Mouse (Mus musculus): ENCODE data around the gene Prpf19. TPM values are rescaled to one million over a fixed set of nuclear protein-coding genes. Genes with fewer than 3 reads are reported as not detected.

Prpf19 gene
- polyA plus RNA-seq, 1 experiment from 2014 or later: 38.9 TPM

DNA sequence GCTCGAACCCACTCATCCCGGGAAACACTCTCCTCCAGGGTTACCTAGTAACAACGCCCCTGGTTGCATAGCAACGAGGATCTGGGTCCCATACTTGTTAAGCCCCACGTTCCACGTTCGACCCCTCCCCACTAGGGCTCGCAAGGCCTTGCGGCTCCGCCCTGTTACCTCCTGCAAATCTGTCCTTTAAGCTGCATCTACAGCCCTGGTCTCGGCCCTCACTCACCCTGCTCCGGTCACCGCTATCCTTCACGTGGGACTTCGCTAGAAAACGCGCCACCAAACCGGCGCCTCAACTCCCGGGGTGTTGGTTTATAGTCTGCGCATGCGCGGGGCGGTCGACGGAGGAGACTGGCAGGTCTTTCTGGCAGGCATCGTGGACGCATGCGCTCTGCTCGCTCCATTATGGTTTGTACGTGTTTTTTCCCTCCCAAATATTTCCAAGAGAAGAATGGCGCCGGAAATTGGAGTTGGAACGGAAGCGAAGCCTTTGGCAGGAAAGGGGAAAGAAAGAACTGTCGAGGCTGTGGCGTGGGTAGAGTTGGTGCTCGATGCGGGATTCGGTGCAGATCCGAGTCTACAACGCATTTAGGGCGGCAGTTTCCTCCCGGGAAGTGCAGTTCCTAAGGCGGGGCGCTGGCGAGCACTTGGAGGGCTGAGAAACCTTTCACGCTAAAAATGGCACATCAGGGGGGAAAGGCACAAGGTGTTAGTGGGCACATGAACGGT lies 13.4 kb upstream of the Prpf19 start, which contains the start of gene Tmem109:
TSS of gene Tmem109 (minus strand) at position 576 of the 729 bp plus-strand sequence.
- peak; percentile 94 for ATAC-seq
- peak within 1 kb of the TSS; percentile 52 for H3K4me3 ChIP-seq (ENCODE audit: low read depth, low read length)
- no peaks in the 10 kb centered on the region for H3K36me3 ChIP-seq (ENCODE audit: control insufficient read depth, insufficient read depth, low read length)
- H3K9me3 ChIP-seq (replicated peaks; ENCODE audit: control insufficient read depth, low read length, poor library complexity, severe bottlenecking): no peaks in the 10 kb centered on the region
- H3K4me1 ChIP-seq (ENCODE audit: control insufficient read depth, insufficient read depth, low read length): peaks cover 25% of the 10 kb centered on the region
- peak within 1 kb of the TSS; percentile 76 for H3K9ac ChIP-seq (ENCODE audit: low read depth, low read length)
- peak within 1 kb of the TSS; percentile 90 for H3K4me2 ChIP-seq (ENCODE audit: low read length)
- H3K27me3 ChIP-seq (ENCODE audit: control insufficient read depth, insufficient read depth, low read depth, low read length): no peaks in the 10 kb centered on the region
- under 1% methylated on average over 49 of the region's 49 CpGs for WGBS
- H3K27ac ChIP-seq (ENCODE audit: low read length): peak within 1 kb of the TSS; percentile 98

DNA sequence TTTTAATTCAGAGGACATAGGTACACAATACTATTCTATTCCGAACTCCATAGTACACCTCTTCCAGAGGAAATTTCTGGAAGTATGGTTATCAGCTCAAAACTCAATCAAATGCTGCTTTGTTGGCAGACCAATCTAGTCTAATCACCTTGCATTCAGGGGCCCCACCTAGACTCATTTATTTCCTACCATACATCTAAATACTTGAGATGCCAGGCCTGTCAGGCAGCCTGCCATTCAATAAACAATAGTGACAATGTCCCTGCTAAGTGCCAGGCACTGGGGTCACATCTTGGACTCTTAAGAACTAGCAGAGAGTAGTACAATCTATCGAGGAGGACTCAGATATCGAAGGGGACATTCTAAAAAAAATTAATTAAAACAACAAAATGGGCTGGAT lies 2.8 kb upstream of the Prpf19 start:
- Histone ChIP-seq H3K9me3 (replicated peaks; ENCODE audit: control insufficient read depth, low read length, poor library complexity, severe bottlenecking) (no peaks in the 10 kb centered on the region), H3K27ac (ENCODE audit: low read length) (no peak overlapping the region), H3K4me1 (ENCODE audit: control insufficient read depth, insufficient read depth, low read length) (peaks cover 14% of the 10 kb centered on the region), H3K9ac (ENCODE audit: low read depth, low read length) (no peak overlapping the region), H3K36me3 (ENCODE audit: control insufficient read depth, insufficient read depth, low read length) (no peaks in the 10 kb centered on the region), H3K27me3 (ENCODE audit: control insufficient read depth, insufficient read depth, low read depth, low read length) (no peaks in the 10 kb centered on the region), H3K4me3 (ENCODE audit: low read depth, low read length) (no peak overlapping the region), H3K4me2 (ENCODE audit: low read length) (no peak overlapping the region)
- ATAC-seq: no peak
- 91% methylated on average over 3 of the region's 3 CpGs for WGBS

DNA sequence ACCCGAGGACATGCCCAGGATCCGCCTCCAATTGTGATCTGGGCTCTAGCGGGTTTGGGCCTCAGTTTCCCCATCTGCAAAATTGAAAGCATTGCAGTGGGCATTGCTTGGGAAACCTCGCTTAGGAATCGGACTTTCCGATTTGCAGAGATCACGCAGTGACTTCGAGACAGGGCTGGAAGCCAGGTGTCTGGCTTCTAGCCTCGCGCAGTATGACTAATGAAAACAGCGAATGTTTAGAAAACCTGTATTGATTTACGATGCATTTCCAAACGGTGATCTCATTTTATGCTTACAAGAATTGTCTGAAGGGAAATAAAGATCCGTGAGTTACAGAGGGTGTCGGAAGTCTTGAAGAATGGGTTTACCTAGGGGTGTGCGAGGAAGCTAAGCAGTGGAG lies 677 bp downstream of the Prpf19 start:
- H3K9ac ChIP-seq (ENCODE audit: low read depth, low read length): peak overlapping the region; percentile 93

DNA sequence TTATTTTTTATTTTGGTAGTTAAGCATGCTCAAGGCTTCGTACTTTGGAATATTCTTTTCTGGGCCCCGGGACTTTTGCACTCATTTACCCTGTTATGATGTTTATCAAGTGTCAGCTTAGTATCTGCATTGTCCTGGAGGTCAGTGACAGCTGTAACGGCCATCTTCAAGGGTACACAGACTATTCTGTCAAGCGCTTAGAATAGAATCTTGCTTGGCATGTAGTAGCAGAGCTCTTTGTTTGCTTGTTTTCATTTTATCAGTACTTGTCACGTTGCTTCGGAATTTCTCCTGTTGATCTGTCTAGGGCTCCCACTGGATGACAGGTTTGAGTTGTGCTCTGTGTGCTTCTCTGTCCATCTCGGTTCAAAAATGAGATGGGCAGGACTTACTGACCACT lies 1.8 kb downstream of the Prpf19 start:
- no peak overlapping the region for H3K27ac ChIP-seq (ENCODE audit: low read length)
- WGBS: 86% methylated on average over 7 of the region's 7 CpGs
- ATAC-seq: no peak

More for the DNA sequence above, 677 bp downstream of the Prpf19 start:
- H3K36me3 ChIP-seq (ENCODE audit: control insufficient read depth, insufficient read depth, low read length): peaks cover 24% of the 10 kb centered on the region
- peaks cover 14% of the 10 kb centered on the region for H3K4me1 ChIP-seq (ENCODE audit: control insufficient read depth, insufficient read depth, low read length)
- H3K27me3 ChIP-seq (ENCODE audit: control insufficient read depth, insufficient read depth, low read depth, low read length): no peaks in the 10 kb centered on the region
- H3K27ac ChIP-seq (ENCODE audit: low read length): peak overlapping the region; percentile 91
- peak overlapping the region; percentile 89 for H3K4me3 ChIP-seq (ENCODE audit: low read depth, low read length)
- H3K4me2 ChIP-seq (ENCODE audit: low read length): peak overlapping the region; percentile 93
- peak; percentile 11; the same call in 1 of the 2 replicates for ATAC-seq
- WGBS: 3% methylated on average over 16 of the region's 16 CpGs
- no peaks in the 10 kb centered on the region for H3K9me3 ChIP-seq (replicated peaks; ENCODE audit: control insufficient read depth, low read length, poor library complexity, severe bottlenecking)

DNA sequence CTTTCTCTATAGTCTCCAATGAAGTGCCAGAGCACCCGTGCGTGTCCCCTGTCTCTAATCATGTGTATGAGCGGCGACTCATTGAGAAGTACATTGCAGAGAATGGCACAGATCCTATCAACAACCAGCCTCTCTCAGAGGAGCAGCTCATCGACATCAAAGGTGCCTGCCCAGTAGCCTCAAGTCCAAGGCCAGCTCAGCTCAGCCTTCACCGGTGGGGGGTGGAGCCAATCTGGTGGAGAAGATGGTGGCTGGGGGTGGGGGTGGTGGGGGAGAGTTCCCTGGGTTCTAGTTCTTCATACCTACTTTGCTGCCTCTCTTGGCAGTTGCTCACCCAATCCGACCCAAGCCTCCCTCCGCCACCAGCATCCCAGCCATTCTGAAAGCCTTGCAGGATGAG lies 2.5 kb downstream of the Prpf19 start:
- no peak for ATAC-seq
- no peak overlapping the region for H3K4me3 ChIP-seq (ENCODE audit: low read depth, low read length)

More for the DNA sequence above, 1.8 kb downstream of the Prpf19 start:
- no peak overlapping the region for H3K9ac ChIP-seq (ENCODE audit: low read depth, low read length)
- H3K9me3 ChIP-seq (replicated peaks; ENCODE audit: control insufficient read depth, low read length, poor library complexity, severe bottlenecking): no peaks in the 10 kb centered on the region
- no peak overlapping the region for H3K4me3 ChIP-seq (ENCODE audit: low read depth, low read length)
- peaks cover 14% of the 10 kb centered on the region for H3K4me1 ChIP-seq (ENCODE audit: control insufficient read depth, insufficient read depth, low read length)
- no peaks in the 10 kb centered on the region for H3K27me3 ChIP-seq (ENCODE audit: control insufficient read depth, insufficient read depth, low read depth, low read length)
- H3K36me3 ChIP-seq (ENCODE audit: control insufficient read depth, insufficient read depth, low read length): peaks cover 34% of the 10 kb centered on the region
- H3K4me2 ChIP-seq (ENCODE audit: low read length): peak overlapping the region; percentile 93

DNA sequence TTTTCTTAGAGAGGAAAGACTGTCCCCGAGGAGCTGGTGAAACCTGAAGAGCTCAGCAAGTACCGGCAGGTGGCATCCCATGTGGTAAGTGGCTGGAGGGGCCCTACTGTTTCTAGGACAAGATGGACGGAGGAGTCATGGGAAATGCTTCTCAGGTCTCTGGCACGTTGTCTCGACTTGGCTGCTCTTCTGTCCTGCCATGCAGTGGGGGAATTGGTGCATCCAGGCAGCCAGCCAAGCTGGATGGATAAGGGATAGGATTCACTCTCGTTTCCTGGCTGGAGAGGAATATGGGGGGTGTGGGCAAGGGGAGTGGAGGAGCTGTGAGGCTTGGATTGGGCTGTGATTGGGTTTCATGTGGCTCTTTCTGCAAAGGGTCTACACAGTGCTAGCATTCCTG lies 5.3 kb downstream of the Prpf19 start:
- WGBS: 85% methylated on average over 6 of the region's 6 CpGs
- H3K27me3 ChIP-seq (ENCODE audit: control insufficient read depth, insufficient read depth, low read depth, low read length): no peaks in the 10 kb centered on the region
- no peak overlapping the region for H3K4me2 ChIP-seq (ENCODE audit: low read length)
- no peak overlapping the region for H3K9ac ChIP-seq (ENCODE audit: low read depth, low read length)
- H3K4me3 ChIP-seq (ENCODE audit: low read depth, low read length): no peak overlapping the region
- ATAC-seq: no peak
- H3K4me1 ChIP-seq (ENCODE audit: control insufficient read depth, insufficient read depth, low read length): peaks cover 12% of the 10 kb centered on the region
- peaks cover 63% of the 10 kb centered on the region for H3K36me3 ChIP-seq (ENCODE audit: control insufficient read depth, insufficient read depth, low read length)
- H3K9me3 ChIP-seq (replicated peaks; ENCODE audit: control insufficient read depth, low read length, poor library complexity, severe bottlenecking): no peaks in the 10 kb centered on the region
- no peak overlapping the region for H3K27ac ChIP-seq (ENCODE audit: low read length)

More for the DNA sequence above, 2.5 kb downstream of the Prpf19 start:
- WGBS: 90% methylated on average over 7 of the region's 8 CpGs
- Histone ChIP-seq H3K36me3 (ENCODE audit: control insufficient read depth, insufficient read depth, low read length) (peaks cover 40% of the 10 kb centered on the region), H3K9ac (ENCODE audit: low read depth, low read length) (no peak overlapping the region), H3K4me1 (ENCODE audit: control insufficient read depth, insufficient read depth, low read length) (peaks cover 14% of the 10 kb centered on the region), H3K4me2 (ENCODE audit: low read length) (no peak overlapping the region), H3K27ac (ENCODE audit: low read length) (no peak overlapping the region), H3K9me3 (replicated peaks; ENCODE audit: control insufficient read depth, low read length, poor library complexity, severe bottlenecking) (no peaks in the 10 kb centered on the region), H3K27me3 (ENCODE audit: control insufficient read depth, insufficient read depth, low read depth, low read length) (no peaks in the 10 kb centered on the region)

DNA sequence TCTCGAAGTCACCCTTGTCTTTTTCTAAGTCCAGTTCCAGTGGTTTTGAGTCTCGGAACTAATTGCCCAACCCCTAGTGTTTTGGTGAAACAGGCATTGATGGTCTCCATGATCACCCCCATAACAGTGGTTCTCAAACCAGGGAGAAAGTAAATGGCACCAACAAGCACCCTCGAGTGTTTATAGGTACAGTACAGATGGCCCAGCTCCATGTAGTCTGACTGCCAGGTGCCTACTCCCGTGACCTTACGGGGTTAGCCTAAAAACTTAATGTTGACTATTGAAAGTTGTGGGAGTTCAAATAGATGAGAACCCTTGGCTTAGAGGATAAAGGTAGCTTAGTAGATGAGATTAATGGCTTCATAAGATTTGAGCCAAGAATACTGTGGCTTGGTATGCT lies 6.0 kb downstream of the Prpf19 start:
- peaks cover 9% of the 10 kb centered on the region for H3K4me1 ChIP-seq (ENCODE audit: control insufficient read depth, insufficient read depth, low read length)
- H3K4me2 ChIP-seq (ENCODE audit: low read length): no peak overlapping the region
- H3K27ac ChIP-seq (ENCODE audit: low read length): no peak overlapping the region
- 96% methylated on average over 5 of the region's 5 CpGs for WGBS
- H3K27me3 ChIP-seq (ENCODE audit: control insufficient read depth, insufficient read depth, low read depth, low read length): no peaks in the 10 kb centered on the region
- H3K9me3 ChIP-seq (replicated peaks; ENCODE audit: control insufficient read depth, low read length, poor library complexity, severe bottlenecking): no peaks in the 10 kb centered on the region
- peaks cover 67% of the 10 kb centered on the region for H3K36me3 ChIP-seq (ENCODE audit: control insufficient read depth, insufficient read depth, low read length)
- no peak overlapping the region for H3K4me3 ChIP-seq (ENCODE audit: low read depth, low read length)
- ATAC-seq: no peak
- no peak overlapping the region for H3K9ac ChIP-seq (ENCODE audit: low read depth, low read length)

DNA sequence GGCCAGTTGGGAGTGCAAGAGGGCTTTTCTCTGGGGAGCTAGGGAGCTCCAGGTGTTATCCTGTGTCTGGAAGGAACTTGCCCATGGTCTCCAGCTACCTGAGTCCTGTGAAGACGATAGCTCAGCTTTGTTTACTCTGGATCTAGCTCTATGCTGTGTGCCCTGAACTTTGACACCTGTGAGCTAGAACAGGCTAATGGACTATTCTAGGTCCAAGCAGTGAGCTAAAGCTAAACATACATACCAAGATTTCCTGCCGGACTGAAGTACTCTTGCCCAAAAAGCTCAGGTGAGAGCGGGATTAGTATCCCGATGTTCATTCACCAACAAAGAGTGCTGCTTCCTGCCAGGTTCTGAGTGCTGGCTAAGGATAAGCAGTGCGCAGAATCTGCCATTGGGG lies 9.5 kb downstream of the Prpf19 start:
- Histone ChIP-seq H3K4me2 (ENCODE audit: low read length) (no peak overlapping the region), H3K9ac (ENCODE audit: low read depth, low read length) (no peak overlapping the region), H3K27me3 (ENCODE audit: control insufficient read depth, insufficient read depth, low read depth, low read length) (no peaks in the 10 kb centered on the region), H3K4me3 (ENCODE audit: low read depth, low read length) (no peak overlapping the region), H3K27ac (ENCODE audit: low read length) (no peak overlapping the region), H3K36me3 (ENCODE audit: control insufficient read depth, insufficient read depth, low read length) (peaks cover 57% of the 10 kb centered on the region), H3K9me3 (replicated peaks; ENCODE audit: control insufficient read depth, low read length, poor library complexity, severe bottlenecking) (no peaks in the 10 kb centered on the region), H3K4me1 (ENCODE audit: control insufficient read depth, insufficient read depth, low read length) (no peaks in the 10 kb centered on the region)
- WGBS: 92% methylated on average over 5 of the region's 5 CpGs
- no peak for ATAC-seq

DNA sequence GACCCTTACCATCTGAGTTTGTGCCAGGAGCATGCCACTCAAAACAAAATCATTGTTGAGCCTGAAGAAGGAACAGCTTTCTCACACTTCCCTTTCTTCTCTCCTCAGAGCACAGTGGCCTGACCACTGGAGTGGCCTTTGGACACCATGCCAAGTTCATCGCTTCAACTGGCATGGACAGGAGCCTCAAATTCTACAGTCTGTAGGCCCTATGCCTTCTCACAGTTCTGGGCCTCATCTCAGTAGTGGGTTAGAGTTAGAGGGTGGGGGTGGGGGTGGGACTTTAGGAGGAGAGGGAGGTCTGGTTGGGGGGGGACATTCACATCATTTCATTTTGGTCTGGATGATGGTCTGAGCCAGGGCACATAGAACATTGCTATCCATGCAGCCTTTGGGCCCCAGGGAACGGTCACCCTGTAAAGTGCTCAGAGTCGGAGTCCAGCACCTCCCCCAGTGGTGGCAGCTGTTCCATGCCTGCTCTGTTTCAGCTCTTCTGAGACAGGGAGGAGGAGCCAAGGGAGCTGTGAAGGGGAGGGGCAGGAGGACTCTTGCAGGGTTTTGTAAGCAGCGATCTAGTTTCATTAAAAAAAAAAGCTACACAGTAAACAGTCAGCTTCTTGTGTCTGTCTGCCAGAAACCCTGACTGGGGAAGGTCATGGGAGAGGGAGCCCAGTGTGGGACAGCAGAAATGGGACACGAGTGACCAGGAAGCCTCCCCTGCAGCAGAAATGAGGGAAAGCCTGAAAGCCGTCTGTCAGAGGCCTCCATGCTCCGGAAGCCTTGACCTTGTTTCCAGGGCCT lies 10.1 kb downstream of the Prpf19 start:
- no peak overlapping the region for H3K9ac ChIP-seq (ENCODE audit: low read depth, low read length)
- no peaks in the 10 kb centered on the region for H3K4me1 ChIP-seq (ENCODE audit: control insufficient read depth, insufficient read depth, low read length)
- no peak overlapping the region for H3K27ac ChIP-seq (ENCODE audit: low read length)
- H3K9me3 ChIP-seq (replicated peaks; ENCODE audit: control insufficient read depth, low read length, poor library complexity, severe bottlenecking): no peaks in the 10 kb centered on the region
- 69% methylated on average over 7 of the region's 7 CpGs for WGBS
- H3K4me2 ChIP-seq (ENCODE audit: low read length): no peak overlapping the region
- no peaks in the 10 kb centered on the region for H3K27me3 ChIP-seq (ENCODE audit: control insufficient read depth, insufficient read depth, low read depth, low read length)
- H3K4me3 ChIP-seq (ENCODE audit: low read depth, low read length): no peak overlapping the region
- ATAC-seq: no peak
- H3K36me3 ChIP-seq (ENCODE audit: control insufficient read depth, insufficient read depth, low read length): peaks cover 51% of the 10 kb centered on the region
